Mouse (Mus musculus): Measurements from ENCODE around the gene Cdc14b.

Cdc14b gene

GRCm38 (mm10) chr13:64274879-64275753 is at the start of gene Cdc14b:
TSS of gene Cdc14b (minus strand) at chr13:64275290.
- peak; percentile 54 to 64 for DNase-seq (ENCODE audit: low spot score in 2 of 2)

GRCm38 (mm10) chr13:64322561-64323281 is 47.6 kb upstream of the Cdc14b start:
- DNase-seq (ENCODE audit: low spot score in 2 of 2), result no peak

DNA sequence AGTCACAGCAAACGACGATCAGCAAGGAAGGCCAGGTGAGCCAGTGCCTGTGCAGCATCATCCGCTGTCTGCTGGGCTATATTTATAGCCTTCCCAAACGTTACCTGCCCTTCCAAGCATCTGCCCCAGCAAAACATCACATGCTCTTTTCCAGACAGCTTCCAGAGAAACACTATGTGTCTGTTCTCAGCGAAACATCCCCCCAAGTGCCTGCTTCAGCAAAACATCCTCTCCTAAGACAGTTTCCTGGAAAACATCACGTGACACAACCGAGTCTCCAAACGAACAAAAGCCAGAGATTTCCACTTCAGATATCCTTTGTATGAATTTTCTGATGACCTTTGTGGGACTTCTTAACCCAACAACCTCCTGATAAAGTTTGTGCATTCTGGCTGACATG is 45.2 kb upstream of the Cdc14b start:
- peak in 1 of 2 experiments; percentile 57 for DNase-seq (ENCODE audit: low spot score in 2 of 2)

- DNase-seq (ENCODE audit: low spot score in 2 of 2), result no peak
Measured at GRCm38 (mm10) chr13:64319782-64320181, 44.7 kb upstream of the Cdc14b start.

- peak; percentile 40 to 47 for DNase-seq (ENCODE audit: low spot score in 2 of 2)
Measured at GRCm38 (mm10) chr13:64318355-64318754, 43.3 kb upstream of the Cdc14b start.

GRCm38 (mm10) chr13:64315483-64316050 is 40.5 kb upstream of the Cdc14b start:
- DNase-seq (ENCODE audit: low spot score in 2 of 2), result peak in 1 of 2 experiments; percentile 60

DNA sequence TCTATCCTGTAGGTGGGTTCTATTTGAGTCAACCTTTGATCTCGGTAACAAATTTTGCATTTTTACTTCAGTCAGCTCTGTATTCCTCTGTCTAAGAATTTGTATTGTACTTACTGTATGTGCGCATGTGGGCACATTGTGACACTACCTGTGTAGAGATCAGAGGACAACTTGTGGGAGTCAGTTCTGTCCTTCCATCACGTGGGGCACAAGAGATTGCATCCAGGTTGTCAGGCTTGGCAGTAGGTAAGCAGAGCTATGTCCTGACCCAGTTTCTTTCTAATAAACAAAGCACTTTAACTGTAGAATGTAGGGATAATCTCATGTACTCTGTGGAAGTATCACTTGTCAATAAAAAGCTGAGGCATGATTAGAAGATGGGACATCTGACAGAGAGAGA is 39.0 kb upstream of the Cdc14b start:
- DNase-seq (ENCODE audit: low spot score in 2 of 2), result no peak

- DNase-seq (ENCODE audit: low spot score in 2 of 2), result no peak
Measured at GRCm38 (mm10) chr13:64312916-64313289, 37.8 kb upstream of the Cdc14b start.

GRCm38 (mm10) chr13:64312024-64312915 is 37.2 kb upstream of the Cdc14b start, which contains the start of gene Aaed1:
TSS of gene Aaed1 (minus strand) at chr13:64312710.
- DNase-seq (ENCODE audit: low spot score in 2 of 2), result peak; percentile 88 to 89

DNA sequence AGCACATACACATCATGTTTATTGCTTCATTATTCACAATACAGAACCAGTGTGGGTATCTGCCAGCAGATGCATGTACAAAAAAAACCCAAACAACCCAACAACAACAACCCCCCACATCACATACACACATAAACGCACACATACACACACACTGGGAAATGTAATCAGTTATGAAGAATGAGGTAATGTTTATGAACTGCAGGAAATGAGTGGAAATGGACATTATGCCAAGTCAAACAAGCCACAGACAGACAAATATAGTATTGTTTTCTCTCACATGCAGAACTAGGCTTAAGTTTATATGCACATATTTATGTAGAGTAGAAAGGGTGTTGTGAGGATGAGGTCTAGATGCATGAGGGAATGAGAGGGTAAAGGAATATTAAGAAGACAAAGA is 36.2 kb upstream of the Cdc14b start:
- no peak for DNase-seq (ENCODE audit: low spot score in 2 of 2)

DNA sequence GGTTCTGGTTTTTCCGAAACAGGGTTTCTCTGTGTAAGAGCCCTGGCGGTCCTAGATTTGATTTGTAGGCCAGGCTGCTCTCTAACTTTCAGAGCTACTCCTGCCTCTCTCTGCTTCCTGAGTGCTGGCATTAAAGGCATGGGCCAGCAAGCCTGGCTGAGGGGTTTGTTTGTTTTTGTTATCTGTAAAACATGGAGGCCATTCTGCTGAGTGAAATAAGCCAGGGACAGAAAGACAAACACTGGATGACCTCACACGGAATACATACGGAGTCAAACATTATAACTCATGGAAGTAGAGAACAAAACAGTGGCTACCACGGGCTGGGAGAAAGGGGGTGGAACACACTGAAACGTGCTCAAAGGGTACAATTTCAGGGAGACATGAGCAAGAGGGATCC is 35.5 kb upstream of the Cdc14b start:
- DNase-seq (ENCODE audit: low spot score in 2 of 2), result no peak

DNA sequence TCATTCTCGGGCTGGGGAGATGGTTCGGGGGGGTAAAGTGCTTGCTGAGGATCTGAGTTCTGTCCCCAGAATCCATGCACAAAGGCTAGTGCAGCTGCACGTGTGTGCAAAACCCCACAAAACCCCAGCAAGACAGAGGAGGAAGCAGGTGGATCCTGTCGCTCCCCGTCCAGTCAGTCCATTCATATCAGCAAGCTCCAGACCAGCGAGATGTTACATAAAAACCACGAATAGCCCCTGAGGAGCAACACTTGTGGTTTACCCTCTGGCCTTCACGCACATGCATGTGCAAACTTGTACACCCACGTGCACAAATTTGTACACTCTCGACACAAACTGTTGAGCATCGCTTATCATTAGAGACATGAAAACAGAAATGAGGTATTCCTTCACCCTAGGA is 34.8 kb upstream of the Cdc14b start:
- no peak for DNase-seq (ENCODE audit: low spot score in 2 of 2)

DNA sequence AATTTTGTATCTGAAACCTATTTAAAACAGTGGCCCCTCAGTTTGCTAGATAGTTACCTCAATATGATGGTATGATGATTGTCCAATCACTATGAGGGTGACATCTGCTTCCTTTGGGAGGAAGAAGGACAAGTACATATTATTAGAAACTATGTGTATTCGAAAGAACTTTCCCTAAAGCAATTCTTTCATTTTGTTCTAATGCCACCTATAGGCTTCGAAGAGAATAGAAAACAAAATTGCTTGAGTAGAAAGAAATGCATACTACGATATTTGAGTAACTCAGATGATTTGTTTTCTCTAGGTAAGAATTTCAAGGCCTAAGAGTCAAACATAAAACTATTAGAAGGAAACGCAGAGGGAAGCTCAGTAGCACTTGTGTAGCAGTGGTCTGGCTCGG is 33.9 kb upstream of the Cdc14b start:
- DNase-seq (ENCODE audit: low spot score in 2 of 2), result no peak

GRCm38 (mm10) chr13:64307508-64307907 is 32.4 kb upstream of the Cdc14b start:
- no peak for DNase-seq (ENCODE audit: low spot score in 2 of 2)

DNA sequence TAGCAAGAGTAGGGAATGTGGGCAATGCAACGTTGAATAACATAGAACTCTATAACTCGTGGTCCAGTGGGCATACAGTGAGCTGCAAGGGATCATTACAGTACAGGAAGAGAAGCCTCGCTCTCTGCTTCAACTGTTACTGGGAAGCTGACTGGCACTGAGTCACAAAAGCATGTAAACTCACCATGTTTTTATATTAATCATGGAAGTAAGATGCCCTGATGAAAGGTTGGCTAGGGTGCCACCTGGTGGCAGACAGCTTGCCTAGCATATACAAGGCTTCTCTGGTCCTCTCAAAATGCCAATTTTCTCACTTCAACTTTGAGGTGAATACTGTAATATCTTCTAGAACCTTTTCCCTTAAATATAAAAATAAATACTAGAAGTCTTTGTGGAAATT is 31.0 kb upstream of the Cdc14b start:
- DNase-seq (ENCODE audit: low spot score in 2 of 2), result no peak

DNA sequence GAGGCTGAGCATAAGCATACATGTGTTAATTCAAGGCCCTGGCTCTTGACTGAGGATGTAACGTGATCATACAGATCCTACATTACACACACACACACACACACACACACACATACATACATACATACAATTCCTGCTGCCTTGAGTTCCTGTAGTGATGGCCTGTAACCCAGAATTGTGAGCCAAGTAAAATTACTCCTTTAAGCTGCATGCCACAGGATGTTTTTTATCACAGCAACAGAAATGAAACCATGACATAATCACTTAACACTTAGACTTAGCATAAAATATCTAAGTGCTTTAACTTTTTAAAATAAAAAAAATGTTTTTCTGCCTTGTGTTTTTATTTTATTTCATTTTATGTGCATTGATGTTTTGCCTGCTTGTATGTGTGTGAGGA is 24.0 kb upstream of the Cdc14b start:
- no peak for DNase-seq (ENCODE audit: low spot score in 2 of 2)

DNA sequence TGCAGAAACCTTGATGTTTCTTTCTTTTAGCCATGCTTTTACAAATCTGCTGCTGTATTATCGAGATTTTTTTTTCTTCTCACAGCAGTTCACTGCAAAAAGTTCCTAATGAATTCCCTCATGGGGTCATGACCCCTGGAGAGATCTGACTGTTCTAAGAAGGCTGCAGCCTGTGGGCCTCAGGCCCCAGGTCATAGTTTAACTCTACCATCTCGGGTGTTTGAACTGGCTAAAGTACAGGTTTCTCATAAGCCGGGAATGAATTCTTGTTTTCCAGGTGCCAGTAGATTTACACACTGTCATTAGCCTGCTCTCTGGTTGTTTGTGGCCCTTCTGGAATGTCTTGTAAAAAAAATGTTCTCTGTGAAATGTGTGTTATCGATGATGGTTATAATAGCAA is 11.7 kb upstream of the Cdc14b start:
- no peak for DNase-seq (ENCODE audit: low spot score in 2 of 2)

DNA sequence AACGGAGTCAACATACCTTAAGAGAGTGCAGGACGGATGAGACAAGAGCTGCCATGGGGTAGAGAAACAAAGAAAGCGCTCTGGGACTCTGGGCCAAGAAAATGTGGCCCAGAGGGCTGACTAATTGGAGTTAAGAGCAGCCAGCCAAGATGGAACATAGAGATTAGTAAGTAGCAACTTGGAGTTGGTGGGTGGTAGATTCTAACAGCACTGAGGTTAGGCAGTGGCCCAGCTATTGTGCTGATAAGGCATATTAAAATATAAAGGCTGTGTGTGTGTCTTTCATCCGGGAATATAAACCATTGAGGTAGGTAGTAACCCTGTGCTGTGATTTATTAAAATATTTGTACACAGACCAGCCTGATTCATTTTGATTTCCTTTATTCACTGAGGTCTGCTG is 11.2 kb upstream of the Cdc14b start:
- DNase-seq (ENCODE audit: low spot score in 2 of 2), result no peak

DNA sequence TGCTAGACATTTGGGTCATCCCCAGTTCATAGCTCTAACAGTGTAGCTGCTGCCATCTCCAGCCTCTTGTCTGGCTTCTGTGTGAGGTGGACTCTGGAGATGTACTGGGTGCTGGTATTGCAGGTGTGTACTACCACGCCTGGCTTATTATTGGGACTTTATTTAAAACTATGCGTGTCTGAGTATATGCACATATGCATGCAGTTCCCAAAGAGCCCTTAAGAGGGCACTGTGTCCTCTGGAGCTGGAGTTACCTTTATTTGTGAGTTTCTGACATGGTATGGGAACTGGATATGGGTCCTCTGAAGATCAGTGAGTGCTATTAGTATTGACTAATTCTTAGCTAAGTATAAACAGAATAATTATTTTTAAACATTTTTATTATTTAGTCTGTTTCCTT is 9.6 kb upstream of the Cdc14b start:
- no peak for DNase-seq (ENCODE audit: low spot score in 2 of 2)

DNA sequence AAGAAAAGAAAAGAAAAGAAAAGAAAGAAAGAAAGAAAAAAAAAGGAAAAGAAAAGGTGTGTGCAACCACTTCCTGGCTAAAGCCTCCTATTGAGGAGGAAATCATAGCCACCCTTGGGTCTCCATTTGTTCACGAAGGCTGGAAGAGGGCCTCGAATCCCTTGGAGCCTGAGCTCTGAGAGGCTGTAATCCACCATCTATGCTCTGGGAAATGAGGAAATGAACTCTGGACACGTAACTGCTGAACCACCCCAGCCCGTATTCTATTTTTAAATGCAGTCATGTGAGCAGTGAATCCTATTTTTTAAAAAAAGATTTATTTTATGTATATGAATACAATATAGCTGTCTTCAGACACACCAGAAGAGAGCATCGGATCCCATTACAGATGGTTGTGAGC is 5.8 kb upstream of the Cdc14b start:
- DNase-seq (ENCODE audit: low spot score in 2 of 2), result no peak

DNA sequence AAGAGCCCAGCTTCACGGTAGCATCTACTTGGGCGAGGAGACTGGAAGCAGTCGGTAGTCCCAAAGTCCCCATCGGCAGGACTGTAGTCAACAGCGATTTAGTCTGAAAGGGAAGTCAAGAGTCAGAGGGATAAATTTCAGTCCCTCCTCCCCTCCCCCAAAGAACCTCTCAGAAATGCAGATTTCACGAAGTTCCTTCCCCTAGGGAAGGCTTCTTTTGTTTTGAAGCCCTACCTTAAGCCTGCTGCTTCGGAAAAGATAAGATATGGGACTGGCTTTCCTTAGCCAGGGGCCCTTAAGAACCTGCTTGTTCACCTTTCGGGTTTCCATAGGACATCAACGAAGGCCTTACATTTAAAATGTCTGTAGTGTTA is 651 bp upstream of the Cdc14b start:
- no peak for DNase-seq (ENCODE audit: low spot score in 2 of 2)
